37 mouse cellular contexts compared by ENCODE assay signal in the genomic region with DNA sequence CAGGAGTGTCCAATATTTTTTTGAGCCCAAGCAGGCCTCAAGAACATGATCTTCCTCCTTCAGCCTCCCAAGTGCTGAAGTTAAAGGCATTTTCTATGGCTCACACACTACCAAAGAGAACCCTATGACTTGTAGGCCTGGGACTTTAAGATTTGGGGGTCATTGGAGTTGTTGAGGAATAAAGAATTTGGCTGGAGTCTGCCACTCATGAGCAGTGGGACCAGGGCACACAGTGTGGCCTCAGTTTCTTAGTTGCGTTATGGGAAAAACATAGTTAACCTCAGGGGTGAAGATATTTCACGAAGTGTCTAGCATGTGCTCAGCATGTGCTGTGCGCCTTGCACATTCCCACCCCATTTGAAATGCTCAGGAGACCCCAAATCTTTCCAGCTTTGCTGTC. TPM values are rescaled to one million over a fixed set of nuclear protein-coding genes. Genes with fewer than 3 reads are reported as not detected.
DNase-seq lines count a peak whose midpoint lies in the region; TF ChIP-seq lines count a peak whose summit lies in the region.
"Had no signal": no experiment of that assay in that cellular context is flagged by ENCODE, and none has a peak within 500 bp of the region (broad histone marks: within the 10 kb centered on the region; RNA-seq: fewer than 3 reads in every experiment).

No protein-coding gene starts in this region.

- peak overlapping the region; percentile 73 for H3K4me3 ChIP-seq in layer of hippocampus, adult 2 months
- H3K4me3 ChIP-seq in CH12.LX (replicated peaks in 1 of 3; ENCODE audit: low read depth in 2 of 3, low read length in 2 of 3, poor library complexity in 1 of 3) (peak overlapping the region; percentile 72 to 74 (median 73)), macrophage (ENCODE audit: inconsistent target) (peak overlapping the region; percentile 54)
- H3K4me3 ChIP-seq in bone marrow, adult 2 months (replicated peaks; ENCODE audit: control insufficient read depth, low read depth, low read length) = peak overlapping the region; percentile 55
- H3K4me3 ChIP-seq: embryonic facial prominence, embryonic 12.5 days; heart, embryonic 10.5 days; heart, embryonic 15.5 days; limb, embryonic 12.5 days; liver, embryonic 15.5 days had no signal

- TF ChIP-seq RAD21 in CH12.LX (IDR thresholded peaks at IDR 0.05; ENCODE audit: low read depth, low read length) = no peak

- TF ChIP-seq CTCF in layer of hippocampus, adult 2 months (conservative IDR thresholded peaks at IDR 0.05) = no peak
- no peak for TF ChIP-seq CTCF in CH12.LX (conservative IDR thresholded peaks at IDR 0.05 in 1 of 2, IDR thresholded peaks at IDR 0.05 in 1 of 2; ENCODE audit: low read depth in 2 of 2, low read length in 2 of 2)
- TF ChIP-seq CTCF in bone marrow, adult 2 months (IDR thresholded peaks at IDR 0.05; ENCODE audit: control insufficient read depth, insufficient read depth, low read length) = no peak

- peak overlapping the region; percentile 72 for H3K9ac ChIP-seq in CH12.LX (ENCODE audit: insufficient read depth, low read depth)
- H3K9ac ChIP-seq: embryonic facial prominence, embryonic 12.5 days; heart, embryonic 15.5 days; limb, embryonic 12.5 days; liver, embryonic 15.5 days; lung, embryonic 14.5 days had no signal

- peaks cover 34 to 42% of the 10 kb centered on the region in 2 experiments for H3K36me3 ChIP-seq in CH12.LX (replicated peaks in 1 of 2; ENCODE audit: control insufficient read depth in 1 of 2, insufficient read depth in 1 of 2, low read length in 1 of 2)
- peaks cover 24% of the 10 kb centered on the region; the same call in 1 of the 2 replicates for H3K36me3 ChIP-seq in macrophage (ENCODE audit: inconsistent target)
- H3K36me3 ChIP-seq: embryonic facial prominence, embryonic 12.5 days; heart, embryonic 10.5 days; heart, embryonic 15.5 days; liver, embryonic 15.5 days; midbrain, embryonic 10.5 days had no signal

- H3K4me2 ChIP-seq in CH12.LX (ENCODE audit: insufficient read depth, low read depth, poor library complexity, severe bottlenecking) = peak overlapping the region; percentile 53
- H3K4me2 ChIP-seq: heart, embryonic 15.5 days; limb, embryonic 12.5 days; liver, embryonic 15.5 days; lung, embryonic 14.5 days had no signal

- H3K27me3 ChIP-seq in CH12.LX (replicated peaks) = no peaks in the 10 kb centered on the region

- H3K79me2 ChIP-seq in CH12.LX (replicated peaks; ENCODE audit: control insufficient read depth, extremely low read depth, insufficient read depth, poor library complexity, severe bottlenecking) = peaks cover 4% of the 10 kb centered on the region; the same call in 1 of the 2 replicates
- H3K79me2 ChIP-seq in macrophage (ENCODE audit: inconsistent target) = peaks cover 17% of the 10 kb centered on the region

- DNase-seq in layer of hippocampus, adult 2 months (ENCODE audit: low spot score in 2 of 2) = no peak
- DNase-seq in layer of hippocampus, adult 9-10 months (ENCODE audit: low spot score) = no peak
- DNase-seq in CH12.LX (ENCODE audit: extremely low read depth) = no peak
- no peak for DNase-seq in retina, embryonic 14.5 days (ENCODE audit: low spot score)
- DNase-seq in embryo, embryonic 10.5 days (ENCODE audit: low spot score) = no peak
- DNase-seq: adrenal gland, adult 8-10 months; embryo, embryonic 11 days; gastrocnemius, postnatal 14 days; heart, postnatal 36 days; kidney, adult 18-20 months; kidney, postnatal 36 days; layer of hippocampus, adult 9-11 months; lung, embryonic 14.5 days; lung, postnatal 14 days; right cerebral cortex, postnatal 14 days; thymus, postnatal 4 days had no signal

- TF ChIP-seq POLR2A in CH12.LX (IDR thresholded peaks at IDR 0.05; ENCODE audit: low read depth, low read length) = no peak
- TF ChIP-seq POLR2A in bone marrow, adult 2 months (IDR thresholded peaks at IDR 0.05; ENCODE audit: borderline replicate concordance, control insufficient read depth, low read depth, low read length) = no peak

- H3K27ac ChIP-seq in layer of hippocampus, adult 2 months = peak overlapping the region; percentile 91; the same call in 1 of the 2 replicates
- H3K27ac ChIP-seq in CH12.LX (ENCODE audit: insufficient read depth, low read depth) = peak overlapping the region; percentile 55; the same call in 1 of the 2 replicates
- H3K27ac ChIP-seq in bone marrow, adult 2 months (ENCODE audit: control insufficient read depth, insufficient read depth, low read depth, low read length, poor library complexity) = peak overlapping the region; percentile 84
- H3K27ac ChIP-seq in macrophage = peak overlapping the region; percentile 60
- H3K27ac ChIP-seq: embryonic facial prominence, embryonic 12.5 days; heart, embryonic 10.5 days; heart, embryonic 15.5 days; limb, embryonic 12.5 days; liver, embryonic 15.5 days; midbrain, embryonic 10.5 days had no signal

- TF ChIP-seq EP300 in CH12.LX (IDR thresholded peaks at IDR 0.05; ENCODE audit: low read length) = no peak

- WGBS in bone marrow, adult 2 months = 79% methylated on average over 3 of the region's 3 CpGs
- WGBS in macrophage (ENCODE audit: missing documents) = 88% methylated on average over 3 of the region's 3 CpGs

- in situ Hi-C loops in CH12.LX (cut with MboI; ENCODE audit: low pct_ligation_motif_present, low pct_unique_long_range_greater_than_20kb, low sequenced_read_pairs) = no loop called here

- dilution Hi-C loops in CH12.LX (cut with MboI; ENCODE audit: extremely low pct_ligation_motif_present, extremely low pct_unique_long_range_greater_than_20kb, low sequenced_read_pairs) = no loop called here

- peaks cover 25 to 63% of the 10 kb centered on the region in 2 experiments for H3K4me1 ChIP-seq in CH12.LX (ENCODE audit: control insufficient read depth in 1 of 2, insufficient read depth in 2 of 2)
- H3K4me1 ChIP-seq in bone marrow, adult 2 months (ENCODE audit: control insufficient read depth, insufficient read depth, low read length) = peaks cover 4% of the 10 kb centered on the region; the same call in 1 of the 2 replicates

- no peaks in the 10 kb centered on the region for H3K9me3 ChIP-seq in CH12.LX (replicated peaks; ENCODE audit: low read length)
- H3K9me3 ChIP-seq: embryonic facial prominence, embryonic 12.5 days; heart, embryonic 10.5 days; heart, embryonic 15.5 days; limb, embryonic 12.5 days; liver, embryonic 15.5 days; midbrain, embryonic 10.5 days had no signal

RNA-seq across cellular contexts. Expression of a gene that starts 1.5 kb away (rescaled TPM):
- total RNA-seq in layer of hippocampus, adult 2 months (2021) = 10 to 100 TPM; 38.4 to 42.3 TPM
- total RNA-seq in CH12.LX (2012; rRNA removed) = 49.8 and 55.9 TPM in 2 replicates
- 37.3 and 43.3 TPM in 2 replicates for total RNA-seq in CH12.LX (2014; rRNA removed)
- polyA plus RNA-seq in CH12.LX (2012; ENCODE audit: insufficient read length, low read depth) = 17.1 and 22.1 TPM in 2 replicates
- 6.3 and 26.1 TPM in 2 replicates for polyA plus RNA-seq in bone marrow, adult 2 months (2011; ENCODE audit: insufficient read depth, insufficient read length, low replicate concordance, missing spikeins)
- total RNA-seq in macrophage (2018; cell fraction: chromatin; rRNA removed) = 100 to 1,000 TPM in 18 of 26 experiments, 10 to 100 TPM in 8; 10.9 to 802 (median 358) TPM
- total RNA-seq in macrophage (2018; cell fraction: cytosol; rRNA removed) = 100 to 1,000 TPM in 15 of 26 experiments, 10 to 100 TPM in 9, 1 to 10 TPM in 2; 8.0 to 364 (median 152) TPM
- 1,000 to 10,000 TPM in 1 of 26 experiments, 100 to 1,000 TPM in 20, 10 to 100 TPM in 5; 11.4 to 1,003 (median 403) TPM for total RNA-seq in macrophage (2018; cell fraction: nucleus; rRNA removed)
- polyA plus RNA-seq in macrophage (2018) = 2.9 to 43.2 TPM (median 3.8 TPM) in 3 replicates

RNA-seq across cellular contexts. Expression of a gene that starts 16.6 kb away (rescaled TPM):
- total RNA-seq in layer of hippocampus, adult 2 months (2021) = 10 to 100 TPM; 45.0 to 47.0 TPM
- total RNA-seq in CH12.LX (2012; rRNA removed) (9.9 and 10.3 TPM in 2 replicates), CH12.LX (2014; rRNA removed) (5.4 and 6.4 TPM in 2 replicates)
- polyA plus RNA-seq in CH12.LX (2012; ENCODE audit: insufficient read length, low read depth) (18.8 and 20.2 TPM in 2 replicates), macrophage (2018) (10.7 to 20.4 TPM (median 18.3 TPM) in 3 replicates)
- 11.8 and 20.8 TPM in 2 replicates for polyA plus RNA-seq in bone marrow, adult 2 months (2011; ENCODE audit: insufficient read depth, insufficient read length, low replicate concordance, missing spikeins)
- total RNA-seq in macrophage (2018; cell fraction: chromatin; rRNA removed) = 10 to 100 TPM; 19.6 to 45.0 (median 30.8) TPM
- 10 to 100 TPM; 12.1 to 28.7 (median 22.8) TPM for total RNA-seq in macrophage (2018; cell fraction: cytosol; rRNA removed)
- 10 to 100 TPM; 18.0 to 42.1 (median 28.9) TPM for total RNA-seq in macrophage (2018; cell fraction: nucleus; rRNA removed)

RNA-seq across cellular contexts. Expression of a gene that starts 45.6 kb away (rescaled TPM):
- total RNA-seq in layer of hippocampus, adult 2 months (2021) = under 1 TPM; 0.51 to 0.71 TPM
- total RNA-seq in CH12.LX (2012; rRNA removed) (not detected in 2 replicates), CH12.LX (2014; rRNA removed) (not detected in 2 replicates)
- polyA plus RNA-seq in CH12.LX (2012; ENCODE audit: insufficient read length, low read depth) (not detected in 2 replicates), macrophage (2018) (not detected in 3 replicates)
- not detected in 2 replicates for polyA plus RNA-seq in bone marrow, adult 2 months (2011; ENCODE audit: insufficient read depth, insufficient read length, low replicate concordance, missing spikeins)
- total RNA-seq in macrophage (2018; cell fraction: chromatin; rRNA removed) = not detected
- total RNA-seq in macrophage (2018; cell fraction: cytosol; rRNA removed) = under 1 TPM in 1 of 26 experiments, not detected in 25; 0.13 TPM
- total RNA-seq in macrophage (2018; cell fraction: nucleus; rRNA removed) = not detected
- total RNA-seq: ES-E14; granulocyte monocyte progenitor cell, adult 5-6 weeks; heart, postnatal 36 days; liver, adult 2 months; megakaryocyte progenitor cell, adult 5-6 weeks; monocyte, adult 5-6 weeks had no signal
- polyA plus RNA-seq: activated CD4-positive, CD25-positive, alpha-beta regulatory T cell, adult 4 months; forebrain, embryonic 14.5 days; intestine, embryonic 14.5 days; liver, adult 2 months; midbrain, embryonic 10.5 days; small intestine, adult 2 months; stomach, embryonic 14.5 days; testis, adult 2 months had no signal

RNA-seq across cellular contexts. Expression of a gene that starts 52.8 kb away (rescaled TPM):
- total RNA-seq in layer of hippocampus, adult 2 months (2021) = 10 to 100 TPM; 12.8 to 18.1 TPM
- total RNA-seq in CH12.LX (2012; rRNA removed) (0.13 TPM in 1 of 2 replicates, not detected in the other), CH12.LX (2014; rRNA removed) (not detected in 2 replicates)
- polyA plus RNA-seq in CH12.LX (2012; ENCODE audit: insufficient read length, low read depth) (not detected in 2 replicates), macrophage (2018) (not detected in 3 replicates)
- polyA plus RNA-seq in bone marrow, adult 2 months (2011; ENCODE audit: insufficient read depth, insufficient read length, low replicate concordance, missing spikeins) = 0.85 TPM in 1 of 2 replicates, not detected in the other
- total RNA-seq in macrophage (2018; cell fraction: chromatin; rRNA removed) = under 1 TPM in 3 of 26 experiments, not detected in 23; 0.13 to 0.28 (median 0.13) TPM
- under 1 TPM in 2 of 26 experiments, not detected in 24; 0.13 to 0.15 TPM for total RNA-seq in macrophage (2018; cell fraction: cytosol; rRNA removed)
- total RNA-seq in macrophage (2018; cell fraction: nucleus; rRNA removed) = under 1 TPM in 1 of 26 experiments, not detected in 25; 0.05 TPM
- total RNA-seq: granulocyte monocyte progenitor cell, adult 5-6 weeks; megakaryocyte progenitor cell, adult 5-6 weeks; monocyte, adult 5-6 weeks had no signal
- polyA plus RNA-seq: activated CD4-positive, CD25-positive, alpha-beta regulatory T cell, adult 4 months had no signal

RNA-seq across cellular contexts. Expression of a gene that starts 53.1 kb away (rescaled TPM):
- 1 to 10 TPM in 1 of 2 experiments, under 1 TPM in 1; 0.90 to 1.1 TPM for total RNA-seq in layer of hippocampus, adult 2 months (2021)
- total RNA-seq in CH12.LX (2012; rRNA removed) (0.13 and 0.17 TPM in 2 replicates), CH12.LX (2014; rRNA removed) (not detected in 2 replicates)
- polyA plus RNA-seq in CH12.LX (2012; ENCODE audit: insufficient read length, low read depth) (0.17 TPM in 1 of 2 replicates, not detected in the other), macrophage (2018) (not detected in 3 replicates)
- not detected in 2 replicates for polyA plus RNA-seq in bone marrow, adult 2 months (2011; ENCODE audit: insufficient read depth, insufficient read length, low replicate concordance, missing spikeins)
- 1 to 10 TPM in 1 of 26 experiments, under 1 TPM in 23, not detected in 2; 0.20 to 1.1 (median 0.48) TPM for total RNA-seq in macrophage (2018; cell fraction: chromatin; rRNA removed)
- under 1 TPM in 12 of 26 experiments, not detected in 14; under 0.01 to 0.11 (median 0.04) TPM for total RNA-seq in macrophage (2018; cell fraction: cytosol; rRNA removed)
- under 1 TPM in 16 of 26 experiments, not detected in 10; 0.15 to 0.63 (median 0.26) TPM for total RNA-seq in macrophage (2018; cell fraction: nucleus; rRNA removed)
- total RNA-seq: adrenal gland, adult 8-10 months; ES-E14; gastrocnemius, postnatal 14 days; granulocyte monocyte progenitor cell, adult 5-6 weeks; heart, postnatal 36 days had no signal
- polyA plus RNA-seq: activated CD4-positive, CD25-positive, alpha-beta regulatory T cell, adult 4 months; embryonic facial prominence, embryonic 12.5 days; heart, embryonic 15.5 days; kidney, embryonic 16.5 days; midbrain, embryonic 10.5 days; neural tube, embryonic 11.5 days had no signal
